Mouse (Mus musculus): ENCODE data around the gene Tmem14a. TPM values are rescaled to one million over a fixed set of nuclear protein-coding genes. Genes with fewer than 3 reads are reported as not detected.
"Not testable (repeated sequence)": the region's sequence is repeated elsewhere in the genome, so short reads cannot be mapped to it uniquely, and the experiment has no call there.

Tmem14a gene
- total and polyA plus RNA-seq, 3 experiments, result 0.30 to 4.0 (median 1.7) TPM

GRCm38 (mm10) chr1:21272056-21272431, 53.7 kb downstream of the Tmem14a start:
- H3K9me3 ChIP-seq (replicated peaks), result no peaks in the 10 kb centered on the region
- ATAC-seq (ENCODE audit: extremely low read depth, insufficient number of reproducible peaks, low FRiP score, poor library complexity, severe bottlenecking), result no peak
- H3K27me3 ChIP-seq (ENCODE audit: insufficient read depth, low read length), result peaks cover 23% of the 10 kb centered on the region
- no peak for TF ChIP-seq POLR2AphosphoS5 (IDR thresholded peaks at IDR 0.05; ENCODE audit: insufficient replicate concordance, low read depth, low read length)
- DNase-seq (ENCODE audit: low spot score), result no peak
- no peaks in the 10 kb centered on the region for H3K36me3 ChIP-seq (replicated peaks)
- peaks cover 19% of the 10 kb centered on the region; the same call in 1 of the 2 replicates for H3K4me1 ChIP-seq (ENCODE audit: insufficient read depth, low read depth, low read length)
- H3K4me3 ChIP-seq (ENCODE audit: low read depth, low read length), result no peak overlapping the region

- ATAC-seq (ENCODE audit: extremely low read depth, insufficient number of reproducible peaks, low FRiP score, poor library complexity, severe bottlenecking), result no peak
- H3K4me3 ChIP-seq (ENCODE audit: low read depth, low read length), result no peak overlapping the region
- TF ChIP-seq GATA1 (IDR thresholded peaks at IDR 0.05; ENCODE audit: borderline replicate concordance, low read length) (no peak), CTCF (IDR thresholded peaks at IDR 0.05; ENCODE audit: low read depth, low read length) (no peak), TAL1 (conservative IDR thresholded peaks at IDR 0.05; ENCODE audit: low read depth, low read length) (no peak), GATA2 (IDR thresholded peaks at IDR 0.05; ENCODE audit: borderline replicate concordance, low read depth, low read length) (no peak), POLR2AphosphoS5 (IDR thresholded peaks at IDR 0.05; ENCODE audit: insufficient replicate concordance, low read depth, low read length) (no peak)
- H3K4me1 ChIP-seq (ENCODE audit: insufficient read depth, low read depth, low read length), result peaks cover 20% of the 10 kb centered on the region; the same call in 1 of the 2 replicates
- no peaks in the 10 kb centered on the region for H3K36me3 ChIP-seq (replicated peaks)
- no peak for DNase-seq (ENCODE audit: low spot score)
- H3K27me3 ChIP-seq (ENCODE audit: insufficient read depth, low read length), result peaks cover 23% of the 10 kb centered on the region
- no peaks in the 10 kb centered on the region for H3K9me3 ChIP-seq (replicated peaks)
Observed at GRCm38 (mm10) chr1:21273091-21273490, 54.7 kb downstream of the Tmem14a start.

GRCm38 (mm10) chr1:21274437-21275040, 56.2 kb downstream of the Tmem14a start:
- H3K36me3 ChIP-seq (replicated peaks), result no peaks in the 10 kb centered on the region

GRCm38 (mm10) chr1:21275366-21275765, 57.0 kb downstream of the Tmem14a start:
- H3K9me3 ChIP-seq (replicated peaks); DNase-seq (ENCODE audit: low spot score); ATAC-seq (ENCODE audit: extremely low read depth, insufficient number of reproducible peaks, low FRiP score, poor library complexity, severe bottlenecking); H3K36me3 ChIP-seq (replicated peaks); H3K4me3 ChIP-seq (ENCODE audit: low read depth, low read length): not testable (repeated sequence)
- H3K4me1 ChIP-seq (ENCODE audit: insufficient read depth, low read depth, low read length), result peaks cover 26% of the 10 kb centered on the region
- peaks cover 29% of the 10 kb centered on the region for H3K27me3 ChIP-seq (ENCODE audit: insufficient read depth, low read length)

More at GRCm38 (mm10) chr1:21274437-21275040, 56.2 kb downstream of the Tmem14a start:
- DNase-seq (ENCODE audit: low spot score) (no peak), ATAC-seq (ENCODE audit: extremely low read depth, insufficient number of reproducible peaks, low FRiP score, poor library complexity, severe bottlenecking) (no peak)
- no peaks in the 10 kb centered on the region for H3K9me3 ChIP-seq (replicated peaks)
- H3K4me3 ChIP-seq (ENCODE audit: low read depth, low read length), result no peak overlapping the region
- peaks cover 29% of the 10 kb centered on the region for H3K27me3 ChIP-seq (ENCODE audit: insufficient read depth, low read length)
- TF ChIP-seq GATA1 (IDR thresholded peaks at IDR 0.05; ENCODE audit: borderline replicate concordance, low read length) (no peak), POLR2AphosphoS5 (IDR thresholded peaks at IDR 0.05; ENCODE audit: insufficient replicate concordance, low read depth, low read length) (no peak), CTCF (IDR thresholded peaks at IDR 0.05; ENCODE audit: low read depth, low read length) (no peak), GATA2 (IDR thresholded peaks at IDR 0.05; ENCODE audit: borderline replicate concordance, low read depth, low read length) (no peak), TAL1 (conservative IDR thresholded peaks at IDR 0.05; ENCODE audit: low read depth, low read length) (no peak)
- H3K4me1 ChIP-seq (ENCODE audit: insufficient read depth, low read depth, low read length), result peaks cover 26% of the 10 kb centered on the region

- H3K4me3 ChIP-seq (ENCODE audit: low read depth, low read length), result not testable (repeated sequence)
- peak; percentile 65; the same call in 1 of the 2 replicates for ATAC-seq (ENCODE audit: extremely low read depth, insufficient number of reproducible peaks, low FRiP score, poor library complexity, severe bottlenecking)
- peaks cover 24% of the 10 kb centered on the region for H3K27me3 ChIP-seq (ENCODE audit: insufficient read depth, low read length)
Observed at GRCm38 (mm10) chr1:21276158-21276557, 57.8 kb downstream of the Tmem14a start.

More at GRCm38 (mm10) chr1:21276158-21276557, 57.8 kb downstream of the Tmem14a start:
- H3K9me3 ChIP-seq (replicated peaks); DNase-seq (ENCODE audit: low spot score); H3K36me3 ChIP-seq (replicated peaks): not testable (repeated sequence)
- H3K4me1 ChIP-seq (ENCODE audit: insufficient read depth, low read depth, low read length), result peaks cover 23% of the 10 kb centered on the region

Other genes with a start within 250 kb of the Tmem14a start
- gene Tram2, start 139.3 kb upstream of the Tmem14a start, total RNA-seq (2014; fragmentation: Nextera tagmentation), result 2.1 and 3.2 TPM in 2 replicates
- 0.76 and 0.87 TPM in 2 replicates for gene Tram2, start 139.3 kb upstream of the Tmem14a start, total RNA-seq (2017)
- 0.33 and 0.51 TPM in 2 replicates for gene Tram2, start 139.3 kb upstream of the Tmem14a start, polyA plus RNA-seq (2012)
- gene Gsta3, start 22.0 kb downstream of the Tmem14a start, total RNA-seq (2014; fragmentation: Nextera tagmentation), result 1.2 TPM in 1 of 2 replicates, not detected in the other
- 0.17 and 0.27 TPM in 2 replicates for gene Gsta3, start 22.0 kb downstream of the Tmem14a start, total RNA-seq (2017)
- not detected in 2 replicates for gene Gsta3, start 22.0 kb downstream of the Tmem14a start, polyA plus RNA-seq (2012)
- not detected in 2 replicates for gene Khdc1a, start 131.1 kb downstream of the Tmem14a start, total RNA-seq (2014; fragmentation: Nextera tagmentation)
- gene Khdc1a, start 131.1 kb downstream of the Tmem14a start, total RNA-seq (2017), result 0.16 TPM in 1 of 2 replicates, not detected in the other
- not detected in 2 replicates for gene Khdc1a, start 131.1 kb downstream of the Tmem14a start, polyA plus RNA-seq (2012)
- gene Khdc1c, start 149.8 kb downstream of the Tmem14a start, total RNA-seq (2014; fragmentation: Nextera tagmentation), result not detected in 2 replicates
- gene Khdc1c, start 149.8 kb downstream of the Tmem14a start, total RNA-seq (2017), result 0.05 TPM in 1 of 2 replicates, not detected in the other
- gene Khdc1c, start 149.8 kb downstream of the Tmem14a start, polyA plus RNA-seq (2012), result not detected in 2 replicates
- not detected in 2 replicates for gene Khdc1b, start 165.0 kb downstream of the Tmem14a start, total RNA-seq (2014; fragmentation: Nextera tagmentation)
- 0.12 and 0.22 TPM in 2 replicates for gene Khdc1b, start 165.0 kb downstream of the Tmem14a start, total RNA-seq (2017)
- gene Khdc1b, start 165.0 kb downstream of the Tmem14a start, polyA plus RNA-seq (2012), result not detected in 2 replicates